In the genomic region with DNA sequence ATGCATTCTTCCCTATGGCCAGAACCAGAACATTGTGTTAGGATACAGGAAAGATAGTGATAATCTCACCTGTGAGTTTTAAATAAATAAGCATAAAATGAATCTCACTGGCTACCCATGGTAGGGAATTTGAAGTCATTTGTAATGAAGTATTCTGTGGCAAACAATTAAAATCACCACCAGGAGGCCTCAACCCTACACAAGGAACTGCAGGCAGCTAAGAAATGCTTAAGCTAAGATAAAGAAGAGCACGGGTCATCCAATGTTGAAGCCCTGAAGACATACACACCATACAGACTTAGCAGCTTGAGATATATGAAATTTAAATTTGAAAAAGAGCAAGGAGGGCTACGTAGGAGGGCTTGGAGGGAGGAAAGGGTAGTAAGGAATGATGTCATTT, we compare ENCODE assay signal across 16 mouse cellular contexts. TPM values are rescaled to one million over a fixed set of nuclear protein-coding genes. Genes with fewer than 3 reads are reported as not detected.
DNase-seq lines count a peak whose midpoint lies in the region; ATAC-seq and TF ChIP-seq lines count a peak whose summit lies in the region.
"Had no signal": no experiment of that assay in that cellular context is flagged by ENCODE, and none has a peak within 500 bp of the region (broad histone marks: within the 10 kb centered on the region; RNA-seq: fewer than 3 reads in every experiment).

No protein-coding gene starts in this region.

- no peak for ATAC-seq in forebrain, postnatal 0 days
- ATAC-seq in forebrain, embryonic 11.5 days (replicated peaks; ENCODE audit: low FRiP score), result no peak
- ATAC-seq in kidney, postnatal 0 days (replicated peaks; ENCODE audit: low FRiP score, low read depth), result no peak

- WGBS in forebrain, postnatal 0 days, result 55% methylated on average over 2 of the region's 2 CpGs
- 55% methylated on average over 2 of the region's 2 CpGs for WGBS in forebrain, embryonic 11.5 days
- 75% methylated on average over 2 of the region's 2 CpGs for WGBS in kidney, postnatal 0 days

- H3K4me1 ChIP-seq in forebrain, postnatal 0 days (ENCODE audit: insufficient read depth), result no peaks in the 10 kb centered on the region
- 0 out of 2 replicates have a peak, but pooled peaks cover 3% of the 10 kb centered on the region for H3K4me1 ChIP-seq in forebrain, embryonic 11.5 days (replicated peaks; ENCODE audit: control insufficient read depth, insufficient read depth, low read length)
- peaks cover 11% of the 10 kb centered on the region; the same call in 1 of the 2 replicates for H3K4me1 ChIP-seq in kidney, postnatal 0 days (replicated peaks; ENCODE audit: insufficient read depth, low read length)

- H3K36me3 ChIP-seq in forebrain, postnatal 0 days (ENCODE audit: insufficient read depth), result no peaks in the 10 kb centered on the region
- no peaks in the 10 kb centered on the region for H3K36me3 ChIP-seq in forebrain, embryonic 11.5 days (ENCODE audit: control insufficient read depth, insufficient read depth, low read length)
- H3K36me3 ChIP-seq in kidney, postnatal 0 days (ENCODE audit: insufficient read depth, low read length), result no peaks in the 10 kb centered on the region

- no peak for DNase-seq in forebrain, postnatal 0 days
- no peak for DNase-seq in forebrain, embryonic 11.5 days (ENCODE audit: low spot score)
- DNase-seq in kidney, postnatal 0 days (ENCODE audit: low spot score), result peak; percentile 66
- DNase-seq in kidney, postnatal 25 days, result no peak
- DNase-seq in 416B (ENCODE audit: low read depth), result peak; percentile 75
- peak; percentile 35 for DNase-seq in brain, embryonic 14.5 days (ENCODE audit: low read depth)
- DNase-seq in right cerebral cortex, adult 2 months (ENCODE audit: low spot score in 2 of 2), result no peak
- DNase-seq in thymus, postnatal 36 days, result no peak
- DNase-seq: adrenal gland, postnatal 36 days; B cell, adult 2 months; cerebellum, adult 11-12 months; gastrocnemius, postnatal 36 days; heart, postnatal 36 days; kidney, adult 8-10 months had no signal

- H3K4me2 ChIP-seq in forebrain, postnatal 0 days (ENCODE audit: low read depth), result no peak overlapping the region
- H3K4me2 ChIP-seq in forebrain, embryonic 11.5 days (ENCODE audit: low read depth, low read length, severe bottlenecking), result no peak overlapping the region
- 0 out of 2 replicates have a peak overlapping the region, but pooled peaks have one; percentile 1 for H3K4me2 ChIP-seq in kidney, postnatal 0 days (ENCODE audit: low read length)
- H3K4me2 ChIP-seq: liver, embryonic 11.5 days had no signal

- peak; percentile 49 for TF ChIP-seq CTCF in forebrain, postnatal 0 days (IDR thresholded peaks at IDR 0.05; ENCODE audit: low read depth)
- peak; percentile 63 for TF ChIP-seq CTCF in kidney, postnatal 0 days (IDR thresholded peaks at IDR 0.05; ENCODE audit: low read depth)
- no peak for TF ChIP-seq CTCF in brain, embryonic 14.5 days (IDR thresholded peaks at IDR 0.05; ENCODE audit: borderline replicate concordance, extremely low read depth, insufficient read depth, insufficient read length)

- TF ChIP-seq POLR2A in brain, embryonic 14.5 days (IDR thresholded peaks at IDR 0.05; ENCODE audit: borderline replicate concordance, extremely low read depth, insufficient read depth, insufficient read length, poor library complexity, severe bottlenecking), result no peak

- no peak overlapping the region for H3K9ac ChIP-seq in forebrain, postnatal 0 days
- H3K9ac ChIP-seq in forebrain, embryonic 11.5 days (ENCODE audit: low read length), result no peak overlapping the region
- H3K9ac ChIP-seq in kidney, postnatal 0 days (ENCODE audit: low read depth, low read length), result no peak overlapping the region

- no peaks in the 10 kb centered on the region for H3K9me3 ChIP-seq in forebrain, postnatal 0 days (ENCODE audit: low read length)
- H3K9me3 ChIP-seq in forebrain, embryonic 11.5 days (ENCODE audit: control insufficient read depth, low read length), result no peaks in the 10 kb centered on the region
- no peaks in the 10 kb centered on the region for H3K9me3 ChIP-seq in kidney, postnatal 0 days (replicated peaks; ENCODE audit: low read length)

- H3K4me3 ChIP-seq in forebrain, postnatal 0 days (ENCODE audit: low read depth, low read length), result no peak overlapping the region
- H3K4me3 ChIP-seq in forebrain, embryonic 11.5 days (ENCODE audit: low read depth, low read length), result no peak overlapping the region
- no peak overlapping the region for H3K4me3 ChIP-seq in kidney, postnatal 0 days (replicated peaks; ENCODE audit: low read depth, low read length)

- H3K27me3 ChIP-seq in forebrain, postnatal 0 days (ENCODE audit: insufficient read depth, low read length), result no peaks in the 10 kb centered on the region
- H3K27me3 ChIP-seq in forebrain, embryonic 11.5 days (ENCODE audit: control insufficient read depth, insufficient read depth, low read length), result peaks cover 7% of the 10 kb centered on the region; the same call in 1 of the 2 replicates
- H3K27me3 ChIP-seq in kidney, postnatal 0 days (ENCODE audit: insufficient read depth, low read length), result no peaks in the 10 kb centered on the region

- H3K27ac ChIP-seq in forebrain, postnatal 0 days (ENCODE audit: low read depth, low read length), result no peak overlapping the region
- H3K27ac ChIP-seq in forebrain, embryonic 11.5 days (ENCODE audit: low read depth, low read length), result no peak overlapping the region
- no peak overlapping the region for H3K27ac ChIP-seq in kidney, postnatal 0 days
- H3K27ac ChIP-seq: macrophage had no signal

RNA-seq across cellular contexts. Expression of gene Tbc1d4, which starts 3.1 kb away (rescaled TPM):
- 10.8 and 14.7 TPM in 2 replicates for total RNA-seq in forebrain, postnatal 0 days (2014; rRNA removed)
- polyA plus RNA-seq in forebrain, postnatal 0 days (2015; fragmentation: Nextera tagmentation; extraction: Ambion mirVana), result 5.2 and 6.9 TPM in 2 replicates
- polyA plus RNA-seq in forebrain, embryonic 11.5 days (2014; fragmentation: Nextera tagmentation; extraction: Ambion mirVana), result 5.5 and 6.8 TPM in 2 replicates
- polyA plus RNA-seq in kidney, postnatal 0 days (2015; fragmentation: Nextera tagmentation; extraction: Ambion mirVana), result 15.9 and 16.3 TPM in 2 replicates
- polyA plus RNA-seq in brain, embryonic 14.5 days (2012; rRNA removed), result 6.8 and 9.0 TPM in 2 replicates

RNA-seq across cellular contexts. Expression of gene Commd6, which starts 34.6 kb away (rescaled TPM):
- 44.9 and 49.5 TPM in 2 replicates for total RNA-seq in forebrain, postnatal 0 days (2014; rRNA removed)
- 71.4 and 72.4 TPM in 2 replicates for polyA plus RNA-seq in forebrain, postnatal 0 days (2015; fragmentation: Nextera tagmentation; extraction: Ambion mirVana)
- 110 and 113 TPM in 2 replicates for polyA plus RNA-seq in forebrain, embryonic 11.5 days (2014; fragmentation: Nextera tagmentation; extraction: Ambion mirVana)
- 110 and 113 TPM in 2 replicates for polyA plus RNA-seq in kidney, postnatal 0 days (2015; fragmentation: Nextera tagmentation; extraction: Ambion mirVana)
- polyA plus RNA-seq in brain, embryonic 14.5 days (2012; rRNA removed), result 40.3 and 54.8 TPM in 2 replicates

RNA-seq across cellular contexts. Expression of gene Uchl3, which starts 47.9 kb away (rescaled TPM):
- total RNA-seq in forebrain, postnatal 0 days (2014; rRNA removed), result 101 and 112 TPM in 2 replicates
- polyA plus RNA-seq in forebrain, postnatal 0 days (2015; fragmentation: Nextera tagmentation; extraction: Ambion mirVana), result 273 and 332 TPM in 2 replicates
- polyA plus RNA-seq in forebrain, embryonic 11.5 days (2014; fragmentation: Nextera tagmentation; extraction: Ambion mirVana), result 172 and 174 TPM in 2 replicates
- polyA plus RNA-seq in kidney, postnatal 0 days (2015; fragmentation: Nextera tagmentation; extraction: Ambion mirVana), result 132 and 135 TPM in 2 replicates
- polyA plus RNA-seq in brain, embryonic 14.5 days (2012; rRNA removed), result 126 and 141 TPM in 2 replicates

Comparison
In these comparisons a context has a peak if more than half of its experiments do, and no peak if none do; other contexts are left out.
1. DNase-seq: peak in kidney, postnatal 0 days (single experiment), 416B (single experiment) and brain, embryonic 14.5 days (single experiment); none in forebrain, postnatal 0 days (single experiment), forebrain, embryonic 11.5 days (single experiment), kidney, postnatal 25 days (0 of 2), right cerebral cortex, adult 2 months (0 of 2) and thymus, postnatal 36 days (0 of 2).